Mouse (Mus musculus): ENCODE data around the gene Csdc2.

- TF ChIP-seq CTCF (IDR thresholded peaks at IDR 0.05; ENCODE audit: control insufficient read depth, insufficient read depth, low read length) (no peak), POLR2A (IDR thresholded peaks at IDR 0.05; ENCODE audit: borderline replicate concordance, control insufficient read depth, low read depth, low read length) (no peak)
These were observed 24.1 kb upstream of the Csdc2 start for GRCm38 (mm10) chr15:81912498-81912897.
